Mouse (Mus musculus) kidney, postnatal 0 days (tissue): Measurements from ENCODE around the gene Hoxa7. TPM values are rescaled to one million over a fixed set of nuclear protein-coding genes. Genes with fewer than 3 reads are reported as not detected.

Experiments
- ATAC-seq: fragments of 200-750 bp; cut with Nextera tagmentation; replicated peaks from 2 replicates; pipeline ENCODE4 v1.8.0; 2017; ENCODE audit warnings: low read depth, moderate number of reproducible peaks, moderate TSS enrichment, moderate library complexity; ENCODE audit not compliant: low FRiP score
- DNase-seq: peaks from one replicate; pipeline ENCODE4 v3.0.0-alpha.2; 2016; ENCODE audit warnings: low spot score
- H3K27ac ChIP-seq: fragments of 300-500 bp; sonication (generic); 2 replicates; pipeline ENCODE4 v1.5.1; 2014; ENCODE audit warnings: mild to moderate bottlenecking
- H3K27me3 ChIP-seq: fragments of 300-500 bp; sonication (generic); 2 replicates; pipeline ENCODE4 v1.6.1; 2014; ENCODE audit warnings: low read length, mixed read lengths; ENCODE audit not compliant: insufficient read depth
- H3K36me3 ChIP-seq: fragments of 300-500 bp; sonication (generic); 2 replicates; pipeline ENCODE4 v1.6.1; 2014; ENCODE audit warnings: low read length, mixed read lengths; ENCODE audit not compliant: insufficient read depth
- H3K4me1 ChIP-seq: fragments of 300-500 bp; sonication (generic); replicated peaks from 2 replicates; pipeline ENCODE4 v1.6.1; 2014; ENCODE audit warnings: antibody characterized with exemption, low read length, mixed read lengths; ENCODE audit not compliant: insufficient read depth
- H3K4me2 ChIP-seq: fragments of 300-500 bp; sonication (generic); 2 replicates; pipeline ENCODE4 v1.6.1; 2014; ENCODE audit warnings: mild to moderate bottlenecking, low read length, moderate library complexity, mixed read lengths
- H3K4me3 ChIP-seq: fragments of 300-500 bp; sonication (generic); replicated peaks from 2 replicates; pipeline ENCODE4 v1.5.1; 2014; ENCODE audit warnings: low read depth, low read length
- H3K9ac ChIP-seq: fragments of 300-500 bp; sonication (generic); 2 replicates; pipeline ENCODE4 v1.6.1; 2014; ENCODE audit warnings: low read depth, low read length
- H3K9me3 ChIP-seq: fragments of 300-500 bp; sonication (generic); replicated peaks from 2 replicates; pipeline ENCODE4 v1.6.1; 2016; ENCODE audit warnings: low read length, inconsistent platforms, mixed read lengths
- CTCF ChIP-seq: IDR thresholded peaks from 2 replicates; pipeline ENCODE4 v1.5.1; 2016; ENCODE audit warnings: antibody characterized with exemption, low read depth, mild to moderate bottlenecking, moderate library complexity
- WGBS: fragments of 180-500 bp; shearing (Covaris S2); extraction: QIAGEN DNeasy Blood & Tissue Kit; methylation state at CpG from one replicate; pipeline ENCODE4 v1.1.7; 2014; 5-methylcytosine and 5-hydroxymethylcytosine counted together
- polyA plus RNA-seq: library from polyadenylated mRNA; unstranded; fragments of >200 nt; fragmentation: Nextera tagmentation; extraction: Ambion mirVana; gene quantifications from 2 replicates; pipeline ENCODE4 v1.2.1, GENCODE M21; 2015

The Hoxa7 gene
- polyA plus RNA-seq, 1 experiment from 2014 or later, result 29.7 TPM

- Histone ChIP-seq H3K9me3 (no peaks in the 10 kb centered on the region), H3K4me1 (peaks cover 54% of the 10 kb centered on the region), H3K27ac (peak within 1 kb of the TSS; percentile 90), H3K36me3 (0 out of 2 replicates have a peak, but pooled peaks cover 3% of the 10 kb centered on the region), H3K9ac (peak within 1 kb of the TSS; percentile 95), H3K4me2 (peak within 1 kb of the TSS; percentile 100), H3K4me3 (peak within 1 kb of the TSS; percentile 64), H3K27me3 (no peaks in the 10 kb centered on the region)
- TF ChIP-seq CTCF, result no peak
- ATAC-seq, result peak; percentile 41
- peak; percentile 91 for DNase-seq
- 2% methylated on average over 89 of the region's 102 CpGs for WGBS
Observed at GRCm38 (mm10) chr6:52190906-52191810, 30.5 kb downstream of the Hoxa7 start, which contains the start of gene Hoxa4. Hoxa4 (minus strand) TSS chr6:52191753.

GRCm38 (mm10) chr6:52190410-52190809 is 31.2 kb downstream of the Hoxa7 start:
- DNase-seq (peak; percentile 72), ATAC-seq (no peak)
- peak overlapping the region; percentile 90 for H3K27ac ChIP-seq
- no peaks in the 10 kb centered on the region for H3K27me3 ChIP-seq
- H3K4me3 ChIP-seq, result peak overlapping the region; percentile 64
- 8% methylated on average over 23 of the region's 23 CpGs for WGBS
- peak overlapping the region; percentile 100 for H3K4me2 ChIP-seq
- H3K9ac ChIP-seq, result no peak overlapping the region; the same call in 1 of the 2 replicates
- H3K36me3 ChIP-seq, result 0 out of 2 replicates have a peak, but pooled peaks cover 3% of the 10 kb centered on the region
- TF ChIP-seq CTCF, result no peak
- peaks cover 61% of the 10 kb centered on the region for H3K4me1 ChIP-seq
- no peaks in the 10 kb centered on the region for H3K9me3 ChIP-seq

GRCm38 (mm10) chr6:52189909-52190308 is 31.7 kb downstream of the Hoxa7 start:
- no peak for ATAC-seq
- no peak overlapping the region for H3K4me3 ChIP-seq

GRCm38 (mm10) chr6:52189172-52189591 is 32.5 kb downstream of the Hoxa7 start:
- 28% methylated on average over 5 of the region's 5 CpGs for WGBS

More at GRCm38 (mm10) chr6:52189909-52190308, 31.7 kb downstream of the Hoxa7 start:
- Histone ChIP-seq H3K9ac (no peak overlapping the region), H3K4me1 (peaks cover 65% of the 10 kb centered on the region), H3K36me3 (0 out of 2 replicates have a peak, but pooled peaks cover 3% of the 10 kb centered on the region), H3K27me3 (no peaks in the 10 kb centered on the region), H3K27ac (peak overlapping the region; percentile 90; the same call in 1 of the 2 replicates), H3K4me2 (peak overlapping the region; percentile 100), H3K9me3 (no peaks in the 10 kb centered on the region)
- DNase-seq, result no peak
- 37% methylated on average over 8 of the region's 8 CpGs for WGBS
- no peak for TF ChIP-seq CTCF

GRCm38 (mm10) chr6:52186500-52186899 is 35.2 kb downstream of the Hoxa7 start:
- H3K27me3 ChIP-seq, result no peaks in the 10 kb centered on the region
- H3K27ac ChIP-seq, result no peak overlapping the region
- WGBS, result 77% methylated on average over 1 of the region's 1 CpGs
- peak; percentile 50 for TF ChIP-seq CTCF
- H3K4me2 ChIP-seq, result no peak overlapping the region
- ATAC-seq, result no peak
- H3K4me3 ChIP-seq, result no peak overlapping the region
- H3K4me1 ChIP-seq, result peaks cover 77% of the 10 kb centered on the region
- H3K36me3 ChIP-seq, result 0 out of 2 replicates have a peak, but pooled peaks cover 3% of the 10 kb centered on the region
- no peaks in the 10 kb centered on the region for H3K9me3 ChIP-seq
- H3K9ac ChIP-seq, result no peak overlapping the region
- DNase-seq, result no peak

More at GRCm38 (mm10) chr6:52189172-52189591, 32.5 kb downstream of the Hoxa7 start:
- no peak for TF ChIP-seq CTCF
- Histone ChIP-seq H3K4me2 (0 out of 2 replicates have a peak overlapping the region, but pooled peaks have one; percentile 5), H3K9ac (no peak overlapping the region), H3K27me3 (no peaks in the 10 kb centered on the region), H3K36me3 (0 out of 2 replicates have a peak, but pooled peaks cover 3% of the 10 kb centered on the region), H3K4me1 (peaks cover 65% of the 10 kb centered on the region), H3K9me3 (no peaks in the 10 kb centered on the region), H3K27ac (peak overlapping the region; percentile 90; the same call in 1 of the 2 replicates), H3K4me3 (no peak overlapping the region)
- DNase-seq (peak; percentile 71), ATAC-seq (no peak)

- Histone ChIP-seq H3K4me3 (no peak overlapping the region), H3K27ac (peak overlapping the region; percentile 2; the same call in 1 of the 2 replicates), H3K4me2 (0 out of 2 replicates have a peak overlapping the region, but pooled peaks have one; percentile 1), H3K27me3 (no peaks in the 10 kb centered on the region), H3K4me1 (peaks cover 84% of the 10 kb centered on the region), H3K9me3 (no peaks in the 10 kb centered on the region), H3K9ac (no peak overlapping the region), H3K36me3 (0 out of 2 replicates have a peak, but pooled peaks cover 6% of the 10 kb centered on the region)
- ATAC-seq (no peak), DNase-seq (no peak)
- no peak for TF ChIP-seq CTCF
- 39% methylated on average over 3 of the region's 3 CpGs for WGBS
Observed at GRCm38 (mm10) chr6:52185834-52186233, 35.8 kb downstream of the Hoxa7 start.
